Mouse (Mus musculus): ENCODE results near the gene Ptprd. TPM values are rescaled to one million over a fixed set of nuclear protein-coding genes. Genes with fewer than 3 reads are reported as not detected.

Ptprd gene
- total RNA-seq, 1 experiment, result 1.3 TPM

- no peak overlapping the region for H3K4me3 ChIP-seq (ENCODE audit: insufficient read depth in 1 of 2, low read depth in 1 of 2, low read length in 2 of 2, poor library complexity in 1 of 2, severe bottlenecking in 1 of 2)
- H3K36me3 ChIP-seq (ENCODE audit: control insufficient read depth, insufficient read depth, low read length, poor library complexity, severe bottlenecking), result no peaks in the 10 kb centered on the region
- H3K27ac ChIP-seq (ENCODE audit: insufficient read depth, low read depth, low read length, poor library complexity, severe bottlenecking), result no peak overlapping the region
- H3K4me1 ChIP-seq (ENCODE audit: control insufficient read depth in 2 of 2, insufficient read depth in 2 of 2, low read length in 2 of 2, poor library complexity in 1 of 2), result no peaks in the 10 kb centered on the region
- no peak overlapping the region for H3K9ac ChIP-seq (ENCODE audit: insufficient read depth, low read depth, low read length, poor library complexity, severe bottlenecking)
- TF ChIP-seq HCFC1 (IDR thresholded peaks at IDR 0.05; ENCODE audit: borderline replicate concordance, insufficient read depth, low read length), result no peak
- TF ChIP-seq MAFK (IDR thresholded peaks at IDR 0.05; ENCODE audit: insufficient read depth, low read depth, low read length), result no peak
- no peak for DNase-seq (ENCODE audit: low read depth, low spot score)
- in situ Hi-C loops (cut with MboI; ENCODE audit: low sequenced_read_pairs in 2 of 2, unreplicated experiment in 2 of 2), result no loop called here
- no peaks in the 10 kb centered on the region for H3K9me3 ChIP-seq (ENCODE audit: control insufficient read depth, insufficient read depth, low read depth, low read length)
Measured at GRCm38 (mm10) chr4:77513041-77513440, 698.7 kb downstream of the Ptprd start.

- Histone ChIP-seq H3K9me3 (ENCODE audit: control insufficient read depth, insufficient read depth, low read depth, low read length) (no peaks in the 10 kb centered on the region), H3K4me1 (ENCODE audit: control insufficient read depth in 2 of 2, insufficient read depth in 2 of 2, low read length in 2 of 2, poor library complexity in 1 of 2) (no peaks in the 10 kb centered on the region), H3K4me3 (ENCODE audit: insufficient read depth in 1 of 2, low read depth in 1 of 2, low read length in 2 of 2, poor library complexity in 1 of 2, severe bottlenecking in 1 of 2) (no peak overlapping the region), H3K27ac (ENCODE audit: insufficient read depth, low read depth, low read length, poor library complexity, severe bottlenecking) (no peak overlapping the region), H3K36me3 (ENCODE audit: control insufficient read depth, insufficient read depth, low read length, poor library complexity, severe bottlenecking) (no peaks in the 10 kb centered on the region), H3K9ac (ENCODE audit: insufficient read depth, low read depth, low read length, poor library complexity, severe bottlenecking) (no peak overlapping the region)
- in situ Hi-C loops (cut with MboI; ENCODE audit: low sequenced_read_pairs in 2 of 2, unreplicated experiment in 2 of 2), result no loop called here
- TF ChIP-seq ZNF384 (IDR thresholded peaks at IDR 0.05; ENCODE audit: low read depth, low read length), result no peak
- no peak for TF ChIP-seq ZC3H11A (IDR thresholded peaks at IDR 0.05; ENCODE audit: borderline replicate concordance, low read depth, low read length)
- no peak for TF ChIP-seq MAFK (IDR thresholded peaks at IDR 0.05; ENCODE audit: insufficient read depth, low read depth, low read length)
- TF ChIP-seq HCFC1 (IDR thresholded peaks at IDR 0.05; ENCODE audit: borderline replicate concordance, insufficient read depth, low read length), result no peak
- no peak for TF ChIP-seq CHD2 (IDR thresholded peaks at IDR 0.05; ENCODE audit: low read depth, low read length)
- no peak for DNase-seq (ENCODE audit: low read depth, low spot score)
Measured at GRCm38 (mm10) chr4:77454049-77454448, 757.7 kb downstream of the Ptprd start.

GRCm38 (mm10) chr4:77399146-77399545, 812.6 kb downstream of the Ptprd start:
- no peak for DNase-seq (ENCODE audit: low read depth, low spot score)
- Histone ChIP-seq H3K4me1 (ENCODE audit: control insufficient read depth in 2 of 2, insufficient read depth in 2 of 2, low read length in 2 of 2, poor library complexity in 1 of 2) (no peaks in the 10 kb centered on the region), H3K9me3 (ENCODE audit: control insufficient read depth, insufficient read depth, low read depth, low read length) (no peaks in the 10 kb centered on the region), H3K36me3 (ENCODE audit: control insufficient read depth, insufficient read depth, low read length, poor library complexity, severe bottlenecking) (no peaks in the 10 kb centered on the region), H3K27ac (ENCODE audit: insufficient read depth, low read depth, low read length, poor library complexity, severe bottlenecking) (no peak overlapping the region), H3K4me3 (ENCODE audit: insufficient read depth in 1 of 2, low read depth in 1 of 2, low read length in 2 of 2, poor library complexity in 1 of 2, severe bottlenecking in 1 of 2) (no peak overlapping the region), H3K9ac (ENCODE audit: insufficient read depth, low read depth, low read length, poor library complexity, severe bottlenecking) (no peak overlapping the region)
- in situ Hi-C loops (cut with MboI; ENCODE audit: low sequenced_read_pairs in 2 of 2, unreplicated experiment in 2 of 2), result no loop called here
- no peak for TF ChIP-seq MAFK (IDR thresholded peaks at IDR 0.05; ENCODE audit: insufficient read depth, low read depth, low read length)

- H3K27ac ChIP-seq (ENCODE audit: insufficient read depth, low read depth, low read length, poor library complexity, severe bottlenecking), result no peak overlapping the region
- H3K36me3 ChIP-seq (ENCODE audit: control insufficient read depth, insufficient read depth, low read length, poor library complexity, severe bottlenecking), result no peaks in the 10 kb centered on the region
- H3K9ac ChIP-seq (ENCODE audit: insufficient read depth, low read depth, low read length, poor library complexity, severe bottlenecking), result no peak overlapping the region
- no peaks in the 10 kb centered on the region for H3K9me3 ChIP-seq (ENCODE audit: control insufficient read depth, insufficient read depth, low read depth, low read length)
- in situ Hi-C loops (cut with MboI; ENCODE audit: low sequenced_read_pairs in 2 of 2, unreplicated experiment in 2 of 2), result no loop called here
- no peaks in the 10 kb centered on the region for H3K4me1 ChIP-seq (ENCODE audit: control insufficient read depth in 2 of 2, insufficient read depth in 2 of 2, low read length in 2 of 2, poor library complexity in 1 of 2)
- no peak for TF ChIP-seq ZNF384 (IDR thresholded peaks at IDR 0.05; ENCODE audit: low read depth, low read length)
- no peak for TF ChIP-seq MAFK (IDR thresholded peaks at IDR 0.05; ENCODE audit: insufficient read depth, low read depth, low read length)
- TF ChIP-seq HCFC1 (IDR thresholded peaks at IDR 0.05; ENCODE audit: borderline replicate concordance, insufficient read depth, low read length), result no peak
- TF ChIP-seq CHD2 (IDR thresholded peaks at IDR 0.05; ENCODE audit: low read depth, low read length), result no peak
- no peak for TF ChIP-seq ZC3H11A (IDR thresholded peaks at IDR 0.05; ENCODE audit: borderline replicate concordance, low read depth, low read length)
- no peak for DNase-seq (ENCODE audit: low read depth, low spot score)
- no peak overlapping the region for H3K4me3 ChIP-seq (ENCODE audit: insufficient read depth in 1 of 2, low read depth in 1 of 2, low read length in 2 of 2, poor library complexity in 1 of 2, severe bottlenecking in 1 of 2)
Measured at GRCm38 (mm10) chr4:77361728-77362127, 850.0 kb downstream of the Ptprd start.

GRCm38 (mm10) chr4:77327198-77327597, 884.6 kb downstream of the Ptprd start:
- no peak for TF ChIP-seq HCFC1 (IDR thresholded peaks at IDR 0.05; ENCODE audit: borderline replicate concordance, insufficient read depth, low read length)
- no peak for TF ChIP-seq ZNF384 (IDR thresholded peaks at IDR 0.05; ENCODE audit: low read depth, low read length)
- TF ChIP-seq CHD2 (IDR thresholded peaks at IDR 0.05; ENCODE audit: low read depth, low read length), result no peak
- Histone ChIP-seq H3K27ac (ENCODE audit: insufficient read depth, low read depth, low read length, poor library complexity, severe bottlenecking) (no peak overlapping the region), H3K4me1 (ENCODE audit: control insufficient read depth in 2 of 2, insufficient read depth in 2 of 2, low read length in 2 of 2, poor library complexity in 1 of 2) (no peaks in the 10 kb centered on the region), H3K36me3 (ENCODE audit: control insufficient read depth, insufficient read depth, low read length, poor library complexity, severe bottlenecking) (no peaks in the 10 kb centered on the region), H3K9ac (ENCODE audit: insufficient read depth, low read depth, low read length, poor library complexity, severe bottlenecking) (no peak overlapping the region), H3K4me3 (ENCODE audit: insufficient read depth in 1 of 2, low read depth in 1 of 2, low read length in 2 of 2, poor library complexity in 1 of 2, severe bottlenecking in 1 of 2) (no peak overlapping the region), H3K9me3 (ENCODE audit: control insufficient read depth, insufficient read depth, low read depth, low read length) (no peaks in the 10 kb centered on the region)
- in situ Hi-C loops (cut with MboI; ENCODE audit: low sequenced_read_pairs in 2 of 2, unreplicated experiment in 2 of 2), result no loop called here
- no peak for DNase-seq (ENCODE audit: low read depth, low spot score)
